Mouse (Mus musculus) cortical plate, adult 2 months (tissue): ENCODE results near the gene Khdc1a.

ENCODE experiments used
- CTCF ChIP-seq: fragments of 200-500 bp; IDR thresholded peaks from 2 replicates; pipeline ENCODE4 v1.5.1; 2011; ENCODE audit warnings: mild to moderate bottlenecking, control low read depth, low read length; ENCODE audit not compliant: insufficient read depth; ENCODE audit errors: extremely low read depth
- POLR2A ChIP-seq: fragments of 200-500 bp; IDR thresholded peaks from 2 replicates; pipeline ENCODE4 v1.6.1; 2011; ENCODE audit warnings: mild to moderate bottlenecking, low read length, control low read depth; ENCODE audit not compliant: insufficient read depth; ENCODE audit errors: extremely low read depth

- TF ChIP-seq POLR2A (no peak), CTCF (peak; percentile 76)
These were observed 5.2 kb upstream of the Khdc1a start for GRCm38 (mm10) chr1:21344253-21344652.
